Mouse (Mus musculus): ENCODE measurements around the gene Cabp1.

Cabp1 gene

DNA sequence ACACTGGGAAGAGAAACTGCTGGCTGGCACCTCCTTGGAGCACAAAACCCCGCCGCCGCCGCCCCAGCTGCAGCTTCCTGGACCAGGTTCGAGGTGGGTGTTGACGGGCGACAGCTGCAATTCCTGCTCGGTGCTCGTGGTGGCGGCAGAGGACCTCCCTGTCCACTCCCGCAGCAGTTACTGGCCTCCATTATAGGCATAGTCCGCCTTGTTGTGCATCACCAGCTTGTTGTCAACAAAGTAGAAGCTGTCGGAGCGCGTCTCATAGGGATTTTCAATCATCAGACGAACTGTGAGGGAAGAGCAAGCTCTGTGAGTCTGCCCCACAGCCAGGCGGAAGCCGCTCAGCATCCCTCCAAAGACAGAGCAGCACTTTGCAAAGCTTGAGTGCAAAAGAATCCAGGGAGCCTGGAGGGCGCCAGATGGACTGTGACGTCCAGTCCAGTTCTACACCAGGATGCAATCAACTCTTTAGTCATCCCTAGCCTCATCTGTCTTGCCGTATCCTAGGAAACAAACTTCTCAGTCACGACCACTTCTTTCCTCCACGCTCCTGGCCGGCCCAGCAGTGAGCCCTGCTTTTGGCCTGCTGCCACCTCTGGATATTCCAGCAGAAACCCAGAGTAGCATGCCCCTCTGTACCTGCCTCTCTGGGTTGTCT, 68.8 kb downstream of the Cabp1 start:
- peak; percentile 90 for DNase-seq (ENCODE audit: low read depth)

DNA sequence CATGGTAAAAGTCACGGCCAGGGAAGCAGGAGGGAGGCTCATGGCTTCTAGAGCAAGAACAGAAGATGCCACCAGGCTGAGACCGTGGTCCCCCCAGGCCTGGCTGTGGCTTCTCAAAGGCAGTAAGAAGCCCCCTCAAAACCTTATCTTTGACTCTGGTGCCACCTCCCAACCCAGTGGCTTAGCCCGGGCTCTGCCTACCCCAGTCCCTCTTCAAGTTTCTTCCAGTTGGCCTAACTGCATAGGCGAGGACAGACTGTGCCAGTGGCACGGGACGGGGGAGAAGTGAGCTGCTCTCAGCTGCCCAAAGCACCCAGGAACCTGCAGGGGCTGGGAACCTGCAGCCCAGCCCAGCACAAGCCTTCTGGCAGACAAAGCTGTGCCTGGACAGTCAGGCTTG, 69.5 kb downstream of the Cabp1 start:
- DNase-seq (ENCODE audit: low read depth): no peak

DNA sequence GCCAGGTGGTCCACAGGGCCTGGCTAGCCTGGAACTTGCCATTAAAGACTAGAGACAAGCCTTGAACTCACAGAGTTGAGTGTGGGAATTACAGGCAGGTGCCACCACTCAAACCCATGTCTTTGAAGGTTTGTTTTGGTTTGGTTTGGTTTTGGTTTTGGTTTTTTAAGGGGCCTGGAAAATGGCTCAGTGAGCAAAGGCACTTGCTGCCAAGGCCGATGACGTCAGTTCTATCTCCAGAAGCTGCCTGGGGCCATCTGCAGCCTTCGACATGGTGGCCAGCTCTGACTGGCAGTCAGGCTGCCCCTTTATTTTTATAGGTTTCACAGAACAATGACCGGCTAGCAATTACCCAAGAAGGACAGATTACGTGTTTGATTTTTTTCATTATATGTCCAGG, 73.2 kb downstream of the Cabp1 start:
- DNase-seq (ENCODE audit: low read depth): no peak

DNA sequence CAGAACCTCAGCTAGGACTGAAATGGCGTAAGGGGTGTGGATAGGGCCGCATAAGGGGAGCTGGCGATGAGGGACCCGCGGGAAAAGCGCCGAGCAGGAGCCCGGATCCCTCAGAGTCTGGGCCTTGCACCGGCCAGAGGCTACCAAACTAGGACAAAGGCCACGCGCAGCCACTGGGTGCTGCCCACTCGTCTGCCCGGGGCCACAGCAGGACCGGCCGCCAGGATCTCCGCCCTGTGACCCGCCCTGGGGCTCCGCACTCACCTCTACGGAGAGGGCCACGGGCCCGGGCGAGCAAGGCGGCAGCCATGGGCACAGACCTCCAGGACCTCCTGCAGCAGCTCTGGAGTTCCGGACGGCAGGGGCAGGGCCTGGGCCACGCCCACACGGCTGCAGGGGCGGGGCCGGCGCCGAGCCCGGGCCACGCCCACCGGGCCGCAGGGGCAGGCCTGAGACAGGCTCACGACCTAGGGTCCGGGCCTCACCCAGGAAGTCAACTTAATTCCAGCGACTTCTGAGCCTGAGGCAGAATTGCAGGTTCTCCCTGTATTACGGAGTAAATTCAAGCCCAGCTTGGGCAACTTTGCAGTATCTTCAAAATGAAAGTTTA, 75.1 kb downstream of the Cabp1 start, which contains the start of gene Acads:
Acads (minus strand) TSS at position 386 of the 610 bp plus-strand sequence.
- peak; percentile 89 for DNase-seq (ENCODE audit: low read depth)

All from naive thymus-derived CD4-positive, alpha-beta T cell, adult 2 months (primary cell).